Mouse (Mus musculus) megakaryocyte-erythroid progenitor cell, adult 5-6 weeks (primary cell): ENCODE data around the gene Trim40. TPM values are rescaled to one million over a fixed set of nuclear protein-coding genes. Genes with fewer than 3 reads are reported as not detected.
"Not testable (repeated sequence)": the region's sequence is repeated elsewhere in the genome, so short reads cannot be mapped to it uniquely, and the experiment has no call there.

Experiments
- ATAC-seq: replicated peaks from 2 replicates; pipeline ENCODE4 v1.8.0; 2016; ENCODE audit warnings: mild to moderate bottlenecking, inconsistent platforms; ENCODE audit not compliant: severe bottlenecking, poor library complexity, low FRiP score, low TSS enrichment
- total RNA-seq, 2 experiments: library from RNA; stranded (forward) in 1 of 2; stranded (reverse) in 1 of 2; fragments of 200-1000, 215-1000 nt in 1 of 2; fragments of >200 nt in 1 of 2; fragmentation: Nextera tagmentation in 1 of 2; gene quantifications; 2 replicates each; pipeline ENCODE4 v1.2.3; 2014 to 2017

The Trim40 gene
- total RNA-seq, 2 experiments from 2014 or later, result not detected

- ATAC-seq, result no peak
Measured at GRCm38 (mm10) chr17:36897065-36897464, 7.1 kb upstream of the Trim40 start.

- ATAC-seq, result peak; percentile 52; the same call in 1 of the 2 replicates
Measured at GRCm38 (mm10) chr17:36896583-36896982, 6.7 kb upstream of the Trim40 start.

DNA sequence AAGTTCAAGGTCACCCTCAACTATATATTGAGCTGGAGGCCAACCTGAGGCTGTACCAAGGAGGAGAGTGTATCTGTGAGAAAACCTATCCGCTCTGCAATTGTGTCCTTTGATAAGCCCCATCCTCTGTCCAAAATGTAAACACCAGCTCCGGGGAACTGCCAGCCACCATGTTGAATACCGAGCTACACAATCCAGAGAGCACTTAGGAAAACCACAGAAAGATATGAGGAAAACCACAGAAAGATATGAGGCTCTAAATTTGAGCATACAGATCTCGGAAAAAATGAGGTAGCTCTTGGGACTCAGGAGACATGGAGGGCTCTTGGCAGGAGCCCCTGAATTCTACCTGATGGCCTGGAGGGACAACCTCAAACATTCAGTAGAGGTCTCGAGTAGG is 3.5 kb upstream of the Trim40 start:
- ATAC-seq, result 0 out of 2 replicates have a peak, but pooled peaks have one; percentile 21

GRCm38 (mm10) chr17:36892362-36892761 is 2.4 kb upstream of the Trim40 start:
- peak; percentile 89 for ATAC-seq

GRCm38 (mm10) chr17:36891496-36891895 is 1.6 kb upstream of the Trim40 start:
- ATAC-seq, result not testable (repeated sequence)

DNA sequence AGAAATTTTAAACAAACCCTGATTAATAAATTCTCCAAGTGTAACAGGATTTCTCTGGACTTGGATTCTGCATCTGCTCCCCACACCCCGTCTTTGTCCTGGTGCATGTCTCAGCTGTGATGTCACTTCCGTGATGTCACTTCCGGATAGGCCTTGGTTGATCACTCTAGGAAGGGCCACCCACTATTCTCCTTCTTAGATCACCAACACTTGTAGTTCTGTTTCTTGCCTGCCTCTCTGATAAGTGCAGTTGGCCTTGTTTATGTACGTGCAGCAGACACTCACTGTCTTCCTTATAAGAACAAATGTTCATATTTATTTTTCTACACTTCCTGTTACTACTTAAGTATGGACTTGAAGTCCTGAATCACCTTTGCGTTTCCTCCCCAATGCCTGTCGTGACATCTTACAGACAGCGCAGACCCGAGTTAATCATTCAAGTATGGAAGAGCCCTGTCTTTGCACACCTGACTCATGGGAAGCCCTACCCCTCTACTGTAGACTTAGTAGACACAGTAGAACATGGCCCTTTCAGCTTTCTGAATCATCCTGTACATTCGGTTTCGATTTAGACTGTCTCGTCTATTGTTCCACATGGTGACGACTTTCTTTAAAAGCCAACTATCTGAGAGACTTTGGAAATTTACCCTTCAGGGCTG is 4.7 kb downstream of the Trim40 start:
- no peak for ATAC-seq

- 0 out of 2 replicates have a peak, but pooled peaks have one; percentile 29 for ATAC-seq
Measured at GRCm38 (mm10) chr17:36883350-36883749, 6.6 kb downstream of the Trim40 start.

GRCm38 (mm10) chr17:36874636-36875035 is 15.3 kb downstream of the Trim40 start:
- no peak for ATAC-seq

GRCm38 (mm10) chr17:36869955-36870810 is 19.7 kb downstream of the Trim40 start:
- ATAC-seq, result peak; percentile 1; the same call in 1 of the 2 replicates

DNA sequence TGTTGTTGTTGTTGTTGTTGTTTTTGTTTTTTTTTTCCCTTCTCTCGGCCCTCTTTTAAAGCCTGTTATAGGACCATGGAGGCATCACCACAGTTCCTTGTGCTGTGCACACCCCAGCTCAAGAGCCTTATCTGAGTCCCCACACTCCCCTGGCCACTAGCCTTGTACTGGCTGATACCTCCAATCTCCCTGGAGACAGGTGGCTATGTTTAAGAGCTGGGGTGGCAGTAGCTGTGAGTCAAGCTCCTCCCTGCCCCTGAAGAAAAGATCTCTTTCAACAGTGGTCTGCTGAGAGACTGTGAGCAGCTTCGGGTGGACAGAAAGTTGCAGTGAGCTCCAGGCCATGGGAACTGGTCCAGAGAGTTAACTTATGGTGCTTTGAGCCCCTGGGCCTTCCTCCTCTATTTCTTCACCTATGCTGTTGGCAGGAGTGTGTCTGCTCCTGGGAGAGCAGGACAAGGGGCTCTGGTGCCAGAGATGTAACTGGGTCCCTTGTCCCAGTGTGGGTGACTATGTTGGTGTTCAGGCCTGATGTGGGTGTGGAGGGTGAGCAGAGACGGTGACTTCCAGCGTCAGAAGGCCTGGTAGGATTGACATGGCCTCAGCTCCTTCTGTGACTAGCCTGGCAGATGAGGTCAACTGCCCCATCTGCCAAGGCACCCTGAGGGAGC is 20.5 kb downstream of the Trim40 start, which contains the start of gene Trim10:
Trim10 (plus strand) TSS at position 291 of the 671 bp plus-strand sequence.
- ATAC-seq, result peak; percentile 96

GRCm38 (mm10) chr17:36868836-36869235 is 21.1 kb downstream of the Trim40 start:
- ATAC-seq, result 0 out of 2 replicates have a peak, but pooled peaks have one; percentile 6

DNA sequence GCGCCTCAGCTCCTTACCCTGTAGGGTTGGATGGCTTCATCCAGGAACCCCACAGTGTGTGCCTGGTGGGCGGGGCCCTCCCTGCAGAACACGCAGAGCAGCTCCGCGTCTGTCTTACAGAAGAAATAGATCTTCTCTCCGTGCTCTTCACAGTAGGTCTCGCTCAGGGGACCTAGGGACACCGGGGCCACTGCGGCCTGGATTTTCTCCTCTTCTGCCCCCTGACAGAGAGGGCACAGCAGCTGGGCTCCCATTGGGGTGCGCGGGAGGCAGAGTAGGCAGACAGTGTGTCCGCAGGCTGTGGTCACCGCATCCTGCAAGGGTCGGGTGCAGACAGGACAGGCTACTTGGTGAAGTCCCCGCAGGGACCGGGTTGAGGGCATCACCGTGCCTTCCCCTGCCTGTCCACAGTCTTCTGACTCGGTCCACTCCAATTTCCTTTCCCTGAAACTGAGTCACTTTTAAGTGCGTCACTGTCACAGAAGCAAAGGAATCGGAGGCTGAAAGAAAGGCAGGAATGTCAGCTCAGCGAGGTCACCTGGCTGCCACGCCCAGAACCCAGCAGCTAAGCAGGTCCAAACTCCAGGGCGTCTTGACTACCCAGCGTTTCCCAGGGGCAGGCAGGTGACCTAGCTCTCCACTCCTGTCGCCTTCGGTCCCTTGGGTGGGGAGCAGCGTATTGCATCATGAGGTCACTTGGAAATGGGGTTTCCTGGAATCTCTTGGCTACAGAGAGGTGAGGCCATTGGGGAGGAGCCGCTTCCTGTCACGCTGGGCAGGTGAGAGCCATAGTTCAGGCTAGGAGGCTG is 23.0 kb downstream of the Trim40 start, which contains the start of gene Trim15:
Trim15 (minus strand) TSS at position 492 of the 809 bp plus-strand sequence.
- ATAC-seq, result no peak

DNA sequence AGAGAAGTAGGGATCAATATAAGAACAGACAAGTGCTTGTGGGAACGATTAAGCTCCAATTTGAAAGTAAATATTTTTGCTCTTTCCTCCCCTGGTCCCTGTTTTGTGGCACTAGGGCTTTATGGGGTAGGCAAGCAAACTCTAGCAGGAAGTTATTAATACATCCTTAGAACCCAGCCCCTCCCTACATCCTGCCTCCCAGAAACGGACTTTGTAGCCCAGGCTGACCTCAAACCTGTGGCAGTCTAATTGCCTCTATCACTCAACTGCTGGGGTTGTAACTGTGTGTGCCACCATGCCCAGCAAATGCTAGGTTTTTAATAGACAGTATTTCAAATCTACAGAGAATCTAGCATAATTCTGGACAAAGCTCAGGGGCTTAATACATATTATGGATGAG is 28.2 kb downstream of the Trim40 start:
- no peak for ATAC-seq

- ATAC-seq, result no peak
Measured at GRCm38 (mm10) chr17:36858181-36858580, 31.7 kb downstream of the Trim40 start.

- no peak for ATAC-seq
Measured at GRCm38 (mm10) chr17:36856236-36856635, 33.7 kb downstream of the Trim40 start.

DNA sequence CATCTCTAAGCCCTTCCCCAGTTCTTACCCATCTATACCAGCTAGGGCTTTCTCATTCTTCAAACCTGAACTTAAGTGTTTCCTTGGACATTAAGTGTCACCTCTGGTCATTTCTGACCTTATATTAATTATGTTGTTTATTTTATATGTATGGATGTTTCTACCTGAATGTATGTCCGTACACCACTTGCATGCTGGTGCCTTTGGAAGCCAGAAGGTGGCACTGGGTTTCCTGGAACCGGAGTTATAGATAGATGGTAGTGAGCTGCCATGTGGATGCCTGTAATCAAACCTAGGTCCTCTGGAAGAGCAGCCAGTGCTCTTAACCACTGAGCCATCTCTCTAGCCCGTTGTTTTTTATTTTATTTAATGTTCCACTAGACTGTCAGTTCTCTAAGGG is 34.4 kb downstream of the Trim40 start:
- no peak for ATAC-seq

DNA sequence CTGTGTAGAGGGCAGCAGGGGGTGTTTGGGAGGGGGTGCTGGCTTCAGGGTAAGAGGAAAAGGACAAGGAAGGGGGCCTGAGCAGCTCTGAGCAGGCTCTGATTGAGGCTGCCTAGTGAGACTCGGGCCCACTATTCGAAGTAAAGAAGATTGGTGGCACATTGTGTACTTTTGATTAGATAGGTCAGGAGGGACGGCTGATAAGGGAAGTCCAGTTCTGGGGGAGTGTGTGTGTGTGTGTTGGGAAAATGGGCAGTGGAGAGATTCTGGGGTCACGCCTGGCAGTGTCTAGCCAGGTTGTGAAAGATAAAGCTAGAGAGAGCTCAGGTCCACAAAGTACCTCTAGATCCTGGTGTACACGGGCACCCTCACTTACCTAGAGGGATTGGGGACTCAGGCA is 38.3 kb downstream of the Trim40 start:
- 0 out of 2 replicates have a peak, but pooled peaks have one; percentile 39 for ATAC-seq

- ATAC-seq, result no peak
Measured at GRCm38 (mm10) chr17:36851200-36851599, 38.7 kb downstream of the Trim40 start.

- ATAC-seq, result no peak
Measured at GRCm38 (mm10) chr17:36849992-36850391, 39.9 kb downstream of the Trim40 start.
